Mouse (Mus musculus): Measurements from ENCODE around the gene Cttn. TPM values are rescaled to one million over a fixed set of nuclear protein-coding genes. Genes with fewer than 3 reads are reported as not detected.

Gene Cttn
- polyA plus RNA-seq, 1 experiment = 126 TPM

GRCm38 (mm10) chr7:144409682-144410081, 61.1 kb downstream of the Cttn start:
- 86% methylated on average over 18 of the region's 18 CpGs for WGBS
- no peak for DNase-seq (ENCODE audit: low read depth, low spot score)

DNA sequence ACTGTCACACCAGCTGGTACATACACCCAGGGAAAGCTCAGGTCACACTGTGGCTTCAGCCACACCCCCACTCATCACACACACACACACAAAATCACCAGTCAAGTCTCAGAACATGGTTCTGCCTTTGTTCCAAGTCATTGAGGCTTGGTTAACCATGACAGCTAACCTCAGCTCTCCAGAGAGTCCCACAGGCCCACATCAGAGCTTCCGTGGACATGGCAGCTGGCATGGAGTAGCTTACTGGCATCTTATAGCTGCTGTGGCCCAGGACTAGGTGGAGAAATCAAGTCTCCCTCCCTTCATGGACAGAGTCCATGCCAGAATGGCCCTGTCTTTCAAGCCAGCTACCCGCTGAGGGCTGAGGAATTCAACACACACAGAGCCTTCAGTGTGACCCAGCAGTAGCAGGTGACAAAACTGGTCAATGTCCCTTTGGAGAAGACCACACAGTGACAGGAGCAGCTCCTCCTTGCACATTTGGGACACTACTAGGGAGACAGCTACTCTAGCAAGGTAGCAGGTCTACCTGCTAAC, 62.3 kb downstream of the Cttn start:
- DNase-seq (ENCODE audit: low read depth, low spot score) = no peak
- 94% methylated on average over 2 of the region's 2 CpGs for WGBS

- 78% methylated on average over 4 of the region's 4 CpGs for WGBS
- DNase-seq (ENCODE audit: low read depth, low spot score) = no peak
Measured at GRCm38 (mm10) chr7:144407675-144408074, 63.1 kb downstream of the Cttn start.

DNA sequence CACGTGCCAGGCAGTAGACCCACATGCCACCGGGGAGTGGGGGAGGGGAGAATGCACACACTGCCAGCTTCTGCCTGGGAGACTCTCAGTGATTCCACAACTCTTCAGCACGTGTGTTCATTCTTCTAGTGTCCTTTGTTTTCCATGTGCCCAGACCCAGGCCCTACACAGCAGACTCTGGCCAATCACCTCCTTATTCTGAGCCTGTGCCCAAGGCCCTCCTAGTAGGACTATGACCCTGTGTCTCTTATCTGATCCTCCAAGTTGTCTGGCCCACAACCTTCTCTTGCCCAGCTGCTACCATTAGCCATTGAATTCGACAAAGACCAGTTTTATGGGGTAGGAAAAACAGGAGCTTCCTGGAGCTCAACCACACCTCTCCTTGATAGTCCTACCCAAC, 68.3 kb downstream of the Cttn start:
- 47% methylated on average over 4 of the region's 4 CpGs for WGBS
- no peak for DNase-seq (ENCODE audit: low read depth, low spot score)

GRCm38 (mm10) chr7:144391727-144392126, 79.1 kb downstream of the Cttn start:
- no peak for DNase-seq (ENCODE audit: low read depth, low spot score)
- WGBS = 74% methylated on average over 6 of the region's 6 CpGs

DNA sequence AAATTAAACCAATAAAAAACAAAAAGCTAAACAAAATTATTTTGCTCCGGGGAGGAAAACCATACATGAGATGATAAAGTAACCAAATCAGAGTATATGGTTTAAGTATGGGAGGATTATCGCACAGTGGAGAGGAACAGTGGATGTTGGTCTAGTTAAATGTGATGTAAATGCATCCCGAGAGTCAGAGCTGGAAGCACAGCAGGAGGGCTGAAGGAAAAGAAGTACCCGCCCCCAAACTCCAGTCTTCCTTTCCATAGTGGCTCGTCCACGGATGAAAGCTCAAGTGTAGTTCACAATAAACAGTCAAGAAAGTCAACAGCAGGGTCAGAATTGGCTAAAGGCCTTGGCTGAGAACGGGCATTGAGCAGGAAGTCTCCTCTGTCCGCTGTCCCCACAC, 80.1 kb downstream of the Cttn start:
- 73% methylated on average over 8 of the region's 8 CpGs for WGBS
- no peak for DNase-seq (ENCODE audit: low read depth, low spot score)

- DNase-seq (ENCODE audit: low read depth, low spot score) = no peak
- 67% methylated on average over 2 of the region's 2 CpGs for WGBS
Measured at GRCm38 (mm10) chr7:144389704-144390103, 81.1 kb downstream of the Cttn start.

DNA sequence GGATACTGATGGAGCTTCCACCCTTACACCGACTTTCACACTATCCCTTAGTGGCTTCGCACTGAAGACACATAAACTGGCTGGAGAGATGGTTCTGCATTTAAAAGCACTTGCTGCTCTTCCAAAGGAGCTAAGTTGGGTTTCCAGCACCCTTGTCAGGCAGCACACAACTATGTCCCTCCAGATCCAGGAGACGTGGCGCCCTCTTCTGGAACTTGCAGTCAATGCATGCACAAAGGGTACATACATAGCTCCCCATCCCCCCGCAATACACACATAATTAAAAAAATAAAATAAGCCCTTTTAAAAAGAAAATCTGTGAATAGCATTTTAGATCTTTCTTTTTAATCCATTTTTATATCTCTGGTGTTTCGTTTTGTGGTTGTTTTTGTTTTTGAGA, 83.3 kb downstream of the Cttn start:
- DNase-seq (ENCODE audit: low read depth, low spot score) = no peak
- 95% methylated on average over 6 of the region's 6 CpGs for WGBS

Other genes with a start within 250 kb of the Cttn start
- 24.7 and 28.9 TPM in 2 replicates for gene Ppfia1, start 82.7 kb upstream of the Cttn start, polyA plus RNA-seq (2012; rRNA removed)
- 15.3 and 15.6 TPM in 2 replicates for gene Fadd, start 111.5 kb upstream of the Cttn start, polyA plus RNA-seq (2012; rRNA removed)

Measured in large intestine, adult 2 months (tissue).